Mouse (Mus musculus): ENCODE data around the gene Ccl2. TPM values are rescaled to one million over a fixed set of nuclear protein-coding genes. Genes with fewer than 3 reads are reported as not detected.

The Ccl2 gene
- polyA plus RNA-seq (2015; fragmentation: Nextera tagmentation; extraction: Ambion mirVana) = 6.7 and 8.3 TPM in 2 replicates

DNA sequence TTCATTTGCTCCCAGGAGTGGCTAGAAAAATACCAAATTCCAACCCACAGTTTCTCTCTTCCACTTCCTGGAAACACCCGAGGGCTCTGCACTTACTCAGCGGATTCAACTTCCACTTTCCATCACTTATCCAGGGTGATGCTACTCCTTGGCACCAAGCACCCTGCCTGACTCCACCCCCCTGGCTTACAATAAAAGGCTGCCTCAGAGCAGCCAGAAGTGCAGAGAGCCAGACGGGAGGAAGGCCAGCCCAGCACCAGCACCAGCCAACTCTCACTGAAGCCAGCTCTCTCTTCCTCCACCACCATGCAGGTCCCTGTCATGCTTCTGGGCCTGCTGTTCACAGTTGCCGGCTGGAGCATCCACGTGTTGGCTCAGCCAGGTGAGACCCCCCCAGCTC is at the start of gene Ccl2:
Ccl2 (plus strand) TSS at position 216 of the 400 bp plus-strand sequence.
- Histone ChIP-seq H3K36me3 (ENCODE audit: control insufficient read depth, insufficient read depth, low read length) (no peaks in the 10 kb centered on the region), H3K4me2 (ENCODE audit: low read depth, low read length) (no peak within 1 kb of the TSS), H3K9me3 (ENCODE audit: control insufficient read depth, low read length) (no peaks in the 10 kb centered on the region), H3K27me3 (replicated peaks; ENCODE audit: control insufficient read depth, insufficient read depth, low read length) (no peaks in the 10 kb centered on the region), H3K27ac (ENCODE audit: low read length) (peak within 1 kb of the TSS; percentile 48; the same call in 1 of the 2 replicates), H3K4me3 (ENCODE audit: low read length) (no peak within 1 kb of the TSS), H3K9ac (ENCODE audit: low read depth, low read length) (no peak within 1 kb of the TSS), H3K4me1 (ENCODE audit: control insufficient read depth, insufficient read depth, low read length) (peaks cover 21% of the 10 kb centered on the region)
- ATAC-seq = peak; percentile 50; the same call in 1 of the 2 replicates
- WGBS = 29% methylated on average over 5 of the region's 5 CpGs

DNA sequence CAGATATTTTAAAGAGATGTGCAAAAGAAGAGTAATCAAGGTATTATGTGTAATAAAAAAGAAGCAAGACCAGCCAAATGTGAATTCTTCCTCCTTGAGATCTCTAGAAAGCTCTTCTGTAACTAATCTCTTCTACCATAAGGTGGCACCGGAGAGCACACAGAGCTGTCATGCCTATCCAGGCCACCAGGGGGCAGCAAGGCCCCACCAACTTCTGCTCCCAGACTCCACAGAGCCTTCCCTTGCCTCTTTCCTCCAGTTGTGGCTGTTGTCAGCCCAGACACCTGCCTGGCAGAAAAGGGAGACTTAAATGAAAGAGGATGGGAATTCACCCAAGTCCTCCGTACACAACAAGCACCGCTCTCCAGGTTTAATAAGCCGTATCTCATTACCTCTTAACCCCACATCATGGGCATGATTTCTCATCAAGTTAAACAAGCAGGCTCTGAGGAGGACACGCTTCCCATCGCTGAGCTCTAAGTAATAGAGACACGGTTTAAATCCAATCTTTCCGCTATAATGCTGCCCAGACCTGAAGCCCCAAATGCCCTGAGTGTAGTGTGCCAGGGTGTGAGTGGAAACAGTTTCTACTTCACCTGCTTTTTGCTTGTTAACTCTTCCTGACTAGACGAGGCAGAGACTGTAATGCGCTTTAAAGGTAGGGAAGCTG is 39.1 kb upstream of the Ccl2 start:
- WGBS = 68% methylated on average over 10 of the region's 10 CpGs

DNA sequence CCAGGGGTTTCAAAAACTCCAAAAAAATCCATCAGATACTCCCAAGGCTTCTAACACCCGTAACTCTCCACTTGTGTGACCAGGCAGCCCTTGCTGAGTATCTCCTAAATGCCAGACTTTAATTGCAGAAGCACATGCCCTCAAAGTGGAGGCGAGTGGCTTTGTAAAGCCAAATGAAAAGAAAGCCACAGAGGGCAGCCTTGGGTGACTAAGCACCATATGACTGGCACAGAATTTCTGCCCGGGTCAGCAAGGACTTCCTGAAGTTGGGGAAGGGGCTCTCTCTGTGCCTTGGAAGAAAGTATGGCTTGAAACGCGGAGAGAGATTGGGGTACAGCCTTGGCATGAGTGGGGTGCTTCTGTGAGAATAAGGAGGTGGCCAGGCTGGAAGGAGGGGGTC is 38.3 kb upstream of the Ccl2 start:
- H3K27ac ChIP-seq (ENCODE audit: low read length) = no peak overlapping the region
- no peak overlapping the region for H3K9ac ChIP-seq (ENCODE audit: low read depth, low read length)
- H3K4me3 ChIP-seq (ENCODE audit: low read length) = no peak overlapping the region
- no peak overlapping the region for H3K4me2 ChIP-seq (ENCODE audit: low read depth, low read length)
- H3K9me3 ChIP-seq (ENCODE audit: control insufficient read depth, low read length) = no peaks in the 10 kb centered on the region
- 89% methylated on average over 5 of the region's 5 CpGs for WGBS
- no peaks in the 10 kb centered on the region for H3K36me3 ChIP-seq (ENCODE audit: control insufficient read depth, insufficient read depth, low read length)
- H3K27me3 ChIP-seq (replicated peaks; ENCODE audit: control insufficient read depth, insufficient read depth, low read length) = no peaks in the 10 kb centered on the region
- no peak for ATAC-seq
- H3K4me1 ChIP-seq (ENCODE audit: control insufficient read depth, insufficient read depth, low read length) = no peaks in the 10 kb centered on the region

More for the DNA sequence above, 39.1 kb upstream of the Ccl2 start:
- no peak for ATAC-seq
- Histone ChIP-seq H3K4me2 (ENCODE audit: low read depth, low read length) (no peak overlapping the region), H3K27ac (ENCODE audit: low read length) (no peak overlapping the region), H3K4me3 (ENCODE audit: low read length) (no peak overlapping the region), H3K36me3 (ENCODE audit: control insufficient read depth, insufficient read depth, low read length) (no peaks in the 10 kb centered on the region), H3K9ac (ENCODE audit: low read depth, low read length) (no peak overlapping the region), H3K27me3 (replicated peaks; ENCODE audit: control insufficient read depth, insufficient read depth, low read length) (no peaks in the 10 kb centered on the region), H3K4me1 (ENCODE audit: control insufficient read depth, insufficient read depth, low read length) (no peaks in the 10 kb centered on the region), H3K9me3 (ENCODE audit: control insufficient read depth, low read length) (no peaks in the 10 kb centered on the region)

DNA sequence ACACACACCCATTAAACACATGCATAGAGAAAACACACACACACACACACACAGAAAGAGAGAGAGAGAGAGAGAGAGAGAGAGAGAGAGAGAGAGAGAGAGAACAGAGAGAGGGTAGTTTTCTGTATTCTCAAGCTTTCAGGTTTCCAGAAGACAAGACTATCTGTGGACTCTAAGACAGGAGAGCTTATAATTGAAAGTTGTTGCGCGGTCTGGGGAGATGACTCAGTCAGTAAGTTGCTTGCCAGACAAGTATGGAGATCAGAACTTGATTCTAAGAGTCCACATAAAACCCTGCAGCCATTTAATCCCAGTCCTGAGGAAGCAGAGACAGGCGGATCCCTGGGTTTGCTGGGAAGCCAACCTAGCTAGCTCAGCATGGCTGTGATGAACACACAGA is 36.7 kb upstream of the Ccl2 start:
- no peaks in the 10 kb centered on the region for H3K36me3 ChIP-seq (ENCODE audit: control insufficient read depth, insufficient read depth, low read length)
- H3K4me1 ChIP-seq (ENCODE audit: control insufficient read depth, insufficient read depth, low read length) = no peaks in the 10 kb centered on the region
- no peak overlapping the region for H3K4me2 ChIP-seq (ENCODE audit: low read depth, low read length)
- H3K4me3 ChIP-seq (ENCODE audit: low read length) = no peak overlapping the region
- H3K27me3 ChIP-seq (replicated peaks; ENCODE audit: control insufficient read depth, insufficient read depth, low read length) = no peaks in the 10 kb centered on the region
- no peaks in the 10 kb centered on the region for H3K9me3 ChIP-seq (ENCODE audit: control insufficient read depth, low read length)
- no peak for ATAC-seq
- H3K27ac ChIP-seq (ENCODE audit: low read length) = no peak overlapping the region
- WGBS = 84% methylated on average over 3 of the region's 3 CpGs
- H3K9ac ChIP-seq (ENCODE audit: low read depth, low read length) = no peak overlapping the region

DNA sequence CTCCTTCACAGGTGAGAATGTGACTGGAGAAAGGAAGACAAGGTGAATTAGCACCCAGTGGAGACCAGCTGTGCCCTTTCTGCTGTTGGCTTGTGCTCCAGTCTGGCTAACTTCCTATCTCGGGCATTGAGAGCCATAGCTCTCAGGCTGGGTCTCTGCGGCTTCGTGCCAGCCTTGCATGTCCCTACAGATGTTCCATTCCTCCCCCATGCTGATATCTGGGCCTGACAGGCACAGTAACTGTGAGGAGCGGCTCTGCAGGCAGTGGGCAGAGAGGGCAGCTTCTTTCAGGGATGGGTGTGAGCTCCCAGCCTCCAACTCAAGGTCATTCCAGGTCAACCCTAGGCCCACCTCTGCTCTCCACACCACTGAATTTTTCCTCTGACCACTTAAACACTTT is 35.9 kb upstream of the Ccl2 start:
- 79% methylated on average over 4 of the region's 4 CpGs for WGBS
- Histone ChIP-seq H3K4me3 (ENCODE audit: low read length) (no peak overlapping the region), H3K4me2 (ENCODE audit: low read depth, low read length) (no peak overlapping the region), H3K9me3 (ENCODE audit: control insufficient read depth, low read length) (no peaks in the 10 kb centered on the region), H3K36me3 (ENCODE audit: control insufficient read depth, insufficient read depth, low read length) (no peaks in the 10 kb centered on the region), H3K27ac (ENCODE audit: low read length) (no peak overlapping the region), H3K4me1 (ENCODE audit: control insufficient read depth, insufficient read depth, low read length) (no peaks in the 10 kb centered on the region), H3K27me3 (replicated peaks; ENCODE audit: control insufficient read depth, insufficient read depth, low read length) (no peaks in the 10 kb centered on the region), H3K9ac (ENCODE audit: low read depth, low read length) (no peak overlapping the region)
- ATAC-seq = no peak

DNA sequence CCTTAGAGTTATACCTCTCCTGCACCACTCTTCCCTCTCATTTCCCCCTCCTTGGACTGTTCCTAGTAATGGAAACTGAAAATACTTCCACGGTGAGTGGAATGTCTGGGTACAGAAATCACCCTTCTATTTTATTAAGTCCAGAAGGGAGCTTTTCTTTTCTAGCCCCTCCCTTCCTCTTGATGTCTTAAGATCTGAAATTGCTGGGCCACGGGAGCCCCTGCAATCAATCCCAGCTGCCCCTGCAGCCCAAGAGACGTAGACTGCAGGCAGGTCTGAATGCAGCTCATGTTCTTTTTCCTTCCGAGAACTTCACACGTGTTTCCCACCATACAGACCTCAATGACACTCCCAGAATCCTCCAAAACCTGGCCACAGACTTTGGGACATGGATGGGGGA is 34.8 kb upstream of the Ccl2 start:
- Histone ChIP-seq H3K36me3 (ENCODE audit: control insufficient read depth, insufficient read depth, low read length) (no peaks in the 10 kb centered on the region), H3K9me3 (ENCODE audit: control insufficient read depth, low read length) (no peaks in the 10 kb centered on the region), H3K4me3 (ENCODE audit: low read length) (no peak overlapping the region), H3K27me3 (replicated peaks; ENCODE audit: control insufficient read depth, insufficient read depth, low read length) (no peaks in the 10 kb centered on the region), H3K4me2 (ENCODE audit: low read depth, low read length) (no peak overlapping the region), H3K9ac (ENCODE audit: low read depth, low read length) (no peak overlapping the region), H3K27ac (ENCODE audit: low read length) (no peak overlapping the region), H3K4me1 (ENCODE audit: control insufficient read depth, insufficient read depth, low read length) (no peaks in the 10 kb centered on the region)
- 56% methylated on average over 5 of the region's 5 CpGs for WGBS
- ATAC-seq = no peak

DNA sequence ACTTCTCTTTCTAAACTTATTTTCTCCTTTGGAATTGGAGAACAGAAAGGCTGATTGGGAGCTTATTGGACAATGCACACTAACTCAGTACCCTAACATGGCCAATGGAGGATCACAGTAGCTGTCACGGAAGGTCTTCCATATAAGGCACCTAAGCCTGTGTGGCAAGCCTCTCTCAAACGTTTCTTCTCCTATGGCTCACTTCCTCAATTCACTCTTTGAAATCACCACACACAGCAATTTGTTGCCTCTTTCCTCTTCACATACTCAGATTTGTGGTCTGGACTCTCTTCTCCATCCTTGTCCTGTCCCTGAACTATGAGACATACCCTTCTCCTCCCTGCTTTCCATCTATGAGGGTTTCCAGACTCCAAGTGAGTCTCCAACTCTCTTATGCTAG is 30.6 kb upstream of the Ccl2 start:
- H3K27ac ChIP-seq (ENCODE audit: low read length) = no peak overlapping the region
- H3K4me2 ChIP-seq (ENCODE audit: low read depth, low read length) = no peak overlapping the region
- no peak for ATAC-seq
- no peaks in the 10 kb centered on the region for H3K36me3 ChIP-seq (ENCODE audit: control insufficient read depth, insufficient read depth, low read length)
- no peaks in the 10 kb centered on the region for H3K9me3 ChIP-seq (ENCODE audit: control insufficient read depth, low read length)
- H3K27me3 ChIP-seq (replicated peaks; ENCODE audit: control insufficient read depth, insufficient read depth, low read length) = no peaks in the 10 kb centered on the region
- no peak overlapping the region for H3K9ac ChIP-seq (ENCODE audit: low read depth, low read length)
- H3K4me1 ChIP-seq (ENCODE audit: control insufficient read depth, insufficient read depth, low read length) = no peaks in the 10 kb centered on the region; the same call in 1 of the 2 replicates
- 58% methylated on average over 2 of the region's 2 CpGs for WGBS
- H3K4me3 ChIP-seq (ENCODE audit: low read length) = no peak overlapping the region

DNA sequence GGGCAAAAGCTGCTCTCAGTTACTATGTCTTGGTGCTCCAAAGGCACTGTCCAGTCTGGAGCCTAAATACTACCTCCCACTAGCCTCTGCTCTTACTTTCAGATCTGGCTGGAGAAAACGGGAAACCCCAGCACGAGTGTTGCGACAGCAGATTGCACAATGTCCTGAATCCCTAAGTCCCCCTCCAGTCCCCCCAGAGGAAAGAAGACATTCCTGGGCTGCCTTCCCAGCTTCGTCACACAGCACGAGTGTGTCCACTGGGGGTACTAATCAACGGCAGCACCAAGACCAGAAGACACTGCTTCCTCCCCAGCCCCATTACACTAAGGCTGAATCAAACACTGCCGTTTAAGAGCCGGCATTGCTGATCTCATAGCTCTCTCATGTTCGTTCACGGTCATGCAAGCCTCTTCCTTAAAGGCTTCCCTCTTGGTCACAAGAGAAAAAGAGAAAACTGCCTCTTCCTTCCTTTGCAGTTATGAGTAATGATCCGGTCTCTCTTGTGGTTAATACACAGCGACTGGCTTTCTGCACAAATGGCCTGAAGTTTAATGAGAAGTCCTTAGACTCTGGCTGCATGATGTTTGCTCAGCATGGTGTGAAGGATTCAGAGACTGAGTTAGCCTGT is 28.5 kb upstream of the Ccl2 start:
- Histone ChIP-seq H3K9ac (ENCODE audit: low read depth, low read length) (peak overlapping the region; percentile 4; the same call in 1 of the 2 replicates), H3K27ac (ENCODE audit: low read length) (peak overlapping the region; percentile 43), H3K4me2 (ENCODE audit: low read depth, low read length) (no peak overlapping the region), H3K27me3 (replicated peaks; ENCODE audit: control insufficient read depth, insufficient read depth, low read length) (no peaks in the 10 kb centered on the region), H3K9me3 (ENCODE audit: control insufficient read depth, low read length) (no peaks in the 10 kb centered on the region), H3K4me3 (ENCODE audit: low read length) (no peak overlapping the region), H3K4me1 (ENCODE audit: control insufficient read depth, insufficient read depth, low read length) (peaks cover 2% of the 10 kb centered on the region; the same call in 1 of the 2 replicates), H3K36me3 (ENCODE audit: control insufficient read depth, insufficient read depth, low read length) (no peaks in the 10 kb centered on the region)
- WGBS = 35% methylated on average over 12 of the region's 12 CpGs
- peak; percentile 62; the same call in 1 of the 2 replicates for ATAC-seq

DNA sequence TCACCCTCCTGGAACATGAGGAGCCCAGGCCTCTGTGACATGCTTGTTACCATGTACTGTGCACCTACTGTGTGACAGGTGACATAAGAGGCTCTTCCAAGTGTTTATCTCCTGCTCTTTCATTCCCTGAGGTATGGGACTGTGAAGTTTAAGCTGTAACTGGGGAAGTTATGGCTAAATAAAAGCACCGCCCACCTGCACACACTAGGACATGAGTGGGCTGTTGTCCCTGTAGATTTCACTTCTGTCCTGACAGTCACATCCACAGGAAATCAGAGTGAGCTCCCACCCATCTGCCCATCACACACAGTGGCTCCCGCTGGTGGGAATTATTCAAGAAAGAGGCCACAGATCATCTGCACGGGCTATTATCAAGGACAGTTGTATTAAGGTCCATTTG is 25.3 kb upstream of the Ccl2 start:
- Histone ChIP-seq H3K4me3 (ENCODE audit: low read length) (no peak overlapping the region), H3K27ac (ENCODE audit: low read length) (no peak overlapping the region), H3K4me2 (ENCODE audit: low read depth, low read length) (no peak overlapping the region), H3K9me3 (ENCODE audit: control insufficient read depth, low read length) (no peaks in the 10 kb centered on the region), H3K4me1 (ENCODE audit: control insufficient read depth, insufficient read depth, low read length) (peaks cover 2% of the 10 kb centered on the region; the same call in 1 of the 2 replicates), H3K27me3 (replicated peaks; ENCODE audit: control insufficient read depth, insufficient read depth, low read length) (no peaks in the 10 kb centered on the region), H3K9ac (ENCODE audit: low read depth, low read length) (no peak overlapping the region), H3K36me3 (ENCODE audit: control insufficient read depth, insufficient read depth, low read length) (no peaks in the 10 kb centered on the region)
- 92% methylated on average over 3 of the region's 3 CpGs for WGBS
- no peak for ATAC-seq
